Mouse (Mus musculus) layer of hippocampus, adult 9-11 months (tissue): Measurements from ENCODE around the gene Gstm2.
"Not testable (repeated sequence)": the region's sequence is repeated elsewhere in the genome, so short reads cannot be mapped to it uniquely, and the experiment has no call there.

Source experiments
- DNase-seq: peaks from one replicate; pipeline ENCODE4 v3.0.0; 2022

Gene Gstm2

GRCm38 (mm10) chr3:107986041-107986562 is at the start of gene Gstm2:
Gene Gstm2 (minus strand): TSS chr3:107986453.
- DNase-seq = peak; percentile 38

- DNase-seq = no peak
Observed at GRCm38 (mm10) chr3:108033156-108033555, 46.9 kb upstream of the Gstm2 start.

DNA sequence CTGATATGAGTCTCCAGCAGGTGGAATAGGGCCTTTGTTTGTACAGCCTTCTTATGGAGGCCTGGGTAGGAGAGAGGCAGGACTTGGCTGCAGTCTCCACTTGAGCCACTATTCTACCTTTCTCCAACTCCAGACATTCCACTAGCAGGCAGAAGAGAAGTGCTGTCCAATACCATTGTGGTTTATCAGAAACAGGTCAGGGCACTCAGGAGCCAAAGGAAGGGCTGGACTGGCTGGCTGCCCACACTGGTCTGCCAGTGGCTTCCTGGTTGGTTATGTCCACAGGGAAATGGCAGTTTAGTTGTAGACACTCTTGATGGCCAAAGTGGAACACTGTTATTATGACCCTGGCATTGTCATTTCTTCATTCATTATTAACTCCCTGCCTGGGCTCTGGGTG is 45.9 kb upstream of the Gstm2 start:
- DNase-seq = no peak

- no peak for DNase-seq
Observed at GRCm38 (mm10) chr3:108028641-108029365, 42.5 kb upstream of the Gstm2 start.

GRCm38 (mm10) chr3:108026597-108026996 is 40.3 kb upstream of the Gstm2 start:
- no peak for DNase-seq

- DNase-seq = no peak
Observed at GRCm38 (mm10) chr3:108026049-108026448, 39.8 kb upstream of the Gstm2 start.

GRCm38 (mm10) chr3:108025318-108025717 is 39.1 kb upstream of the Gstm2 start:
- no peak for DNase-seq

DNA sequence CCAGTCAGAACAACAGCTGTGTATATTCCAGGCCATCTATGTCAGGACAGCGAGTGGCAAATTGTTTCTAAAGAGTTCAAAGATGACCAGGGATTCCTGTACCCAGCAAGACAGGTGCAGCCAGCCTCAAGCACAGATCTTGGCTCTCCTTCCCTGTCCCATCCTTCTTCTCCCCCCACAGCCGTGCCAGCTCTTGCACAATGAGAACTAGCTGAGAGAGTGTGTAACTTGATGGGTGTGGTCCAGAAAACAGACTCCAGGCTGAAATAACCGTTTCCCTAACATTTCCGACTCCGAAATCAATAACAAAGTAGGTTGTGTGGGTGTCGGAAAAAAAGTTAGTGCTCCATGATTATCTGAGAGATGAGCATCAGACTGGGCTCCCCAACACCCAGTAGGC is 36.4 kb upstream of the Gstm2 start:
- no peak for DNase-seq

GRCm38 (mm10) chr3:108020351-108021022 is 34.2 kb upstream of the Gstm2 start:
- not testable (repeated sequence) for DNase-seq

- not testable (repeated sequence) for DNase-seq
Observed at GRCm38 (mm10) chr3:108019226-108019625, 33.0 kb upstream of the Gstm2 start.

- DNase-seq = no peak
Observed at GRCm38 (mm10) chr3:108018190-108018820, 32.1 kb upstream of the Gstm2 start.

- DNase-seq = peak; percentile 94
Observed at GRCm38 (mm10) chr3:108017473-108018189, 31.4 kb upstream of the Gstm2 start, which contains the start of gene Gstm1. Gene Gstm1 (minus strand): TSS chr3:108017973.

DNA sequence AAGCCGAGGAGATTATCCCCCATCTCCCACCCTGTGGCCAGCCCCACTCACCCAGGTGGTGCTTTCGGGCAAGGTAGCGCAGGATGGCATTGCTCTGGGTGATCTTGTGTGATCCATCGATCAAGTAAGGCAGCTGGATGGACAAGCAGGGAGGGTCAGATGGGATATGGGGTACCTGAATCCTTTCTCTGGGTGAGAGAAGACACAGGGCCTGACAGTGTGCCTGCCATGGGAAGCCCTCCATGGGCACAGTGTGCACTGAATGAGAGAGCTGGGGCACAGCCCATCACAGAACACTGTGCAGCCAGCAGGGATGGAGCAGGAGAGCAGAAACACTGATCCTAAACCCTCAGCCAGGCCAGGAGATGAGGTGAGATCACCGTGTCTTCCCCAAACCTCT is 30.2 kb upstream of the Gstm2 start:
- DNase-seq = not testable (repeated sequence)

DNA sequence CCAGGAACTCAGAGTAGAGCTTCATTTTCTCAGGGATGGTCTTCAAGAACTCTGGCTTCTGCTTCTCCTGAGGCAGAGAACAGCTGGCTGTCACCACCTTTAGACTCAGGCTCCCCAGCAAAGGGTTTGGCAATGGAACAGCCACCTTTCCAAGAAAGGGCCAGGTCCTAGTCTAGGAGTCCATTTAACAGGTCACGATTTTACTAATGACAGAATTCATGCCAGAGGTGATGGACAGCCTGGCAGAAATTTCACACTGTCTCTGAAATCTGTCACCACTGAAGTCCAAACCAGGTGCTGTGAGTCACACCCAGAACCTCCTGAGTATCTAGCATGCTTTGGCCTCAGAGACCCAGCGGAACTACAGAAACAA is 28.7 kb upstream of the Gstm2 start:
- DNase-seq = no peak

- no peak for DNase-seq
Observed at GRCm38 (mm10) chr3:108014098-108014973, 28.1 kb upstream of the Gstm2 start.

DNA sequence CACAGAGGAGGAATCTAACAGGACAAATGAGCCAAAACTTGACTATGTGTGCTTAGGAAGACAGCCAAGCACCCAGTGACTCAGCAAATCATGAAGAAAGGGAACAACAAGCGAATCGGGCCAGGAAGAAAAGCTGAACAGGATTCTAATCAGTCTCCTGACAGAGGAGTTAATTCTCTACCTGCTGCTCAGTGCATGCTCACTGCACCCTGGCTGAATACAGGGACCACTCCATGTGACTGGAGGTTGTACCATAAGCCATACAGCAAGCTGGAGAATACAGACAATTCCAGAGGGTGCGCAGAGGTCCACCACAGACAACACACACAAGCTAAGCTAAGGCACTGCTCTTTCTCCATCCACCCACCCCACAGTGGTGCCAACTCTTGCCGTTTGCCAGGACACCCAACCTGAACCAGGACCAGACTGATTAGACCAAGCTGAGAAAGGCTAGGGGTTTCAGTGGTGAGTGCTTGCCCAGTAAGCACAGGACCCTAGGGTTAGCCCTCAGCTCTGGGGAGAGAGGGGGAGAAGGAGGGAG is 27.1 kb upstream of the Gstm2 start:
- DNase-seq = peak; percentile 75

- no peak for DNase-seq
Observed at GRCm38 (mm10) chr3:108011558-108011957, 25.3 kb upstream of the Gstm2 start.

- DNase-seq = peak; percentile 71
Observed at GRCm38 (mm10) chr3:108010286-108010685, 24.0 kb upstream of the Gstm2 start.

DNA sequence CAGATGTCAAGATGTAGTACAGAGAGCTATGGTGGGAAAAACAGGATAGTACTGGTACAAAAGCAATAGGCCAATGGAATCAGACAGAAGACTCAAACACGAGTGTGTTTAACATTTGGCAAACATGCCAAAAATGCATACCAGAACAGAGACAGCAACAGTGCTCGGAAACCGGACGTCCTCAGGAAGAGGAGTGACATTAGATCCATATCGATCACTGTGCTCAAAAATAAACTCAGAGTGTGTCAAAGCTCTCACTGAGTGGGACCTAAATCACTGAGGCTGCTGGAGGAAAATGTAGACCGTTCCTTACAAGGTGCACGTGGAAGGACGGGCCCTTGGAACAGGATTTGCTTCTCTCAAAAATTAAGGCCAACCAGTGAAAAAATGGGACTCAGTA is 15.8 kb upstream of the Gstm2 start:
- no peak for DNase-seq

- no peak for DNase-seq
Observed at GRCm38 (mm10) chr3:107999491-107999890, 13.2 kb upstream of the Gstm2 start.

- DNase-seq = no peak
Observed at GRCm38 (mm10) chr3:107998591-107998990, 12.3 kb upstream of the Gstm2 start.

DNA sequence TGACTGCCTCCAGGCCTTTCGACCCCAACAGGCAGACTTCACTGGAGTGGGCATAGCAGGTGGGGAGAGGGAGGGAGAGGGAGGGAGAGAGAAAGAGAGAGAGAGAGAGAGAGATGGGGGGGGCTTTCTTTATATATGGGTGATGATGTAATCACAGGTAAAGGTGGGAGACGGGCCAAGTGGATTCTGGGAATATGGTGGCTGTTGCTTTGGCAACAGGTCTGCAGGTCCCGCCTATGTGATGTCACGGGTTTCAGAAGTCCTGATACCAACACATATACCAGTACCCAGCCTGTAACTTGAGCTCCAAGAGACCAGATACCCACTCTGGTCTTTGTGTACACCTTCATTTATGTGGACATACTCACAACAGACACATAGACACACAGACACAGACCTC is 10.3 kb upstream of the Gstm2 start:
- no peak for DNase-seq
